Mouse (Mus musculus): ENCODE measurements around the gene Golga2. TPM values are rescaled to one million over a fixed set of nuclear protein-coding genes. Genes with fewer than 3 reads are reported as not detected.

Golga2 gene
- polyA plus RNA-seq, 1 experiment from 2014 or later: 21.3 TPM

- H3K36me3 ChIP-seq (ENCODE audit: control insufficient read depth, insufficient read depth, low read length): peaks cover 20% of the 10 kb centered on the region; the same call in 1 of the 2 replicates
- 0 out of 2 replicates have a peak, but pooled peaks cover 3% of the 10 kb centered on the region for H3K27me3 ChIP-seq (ENCODE audit: control insufficient read depth, insufficient read depth, low read length)
- peak overlapping the region; percentile 100 for H3K4me2 ChIP-seq (replicated peaks; ENCODE audit: low read depth, low read length)
- ATAC-seq (ENCODE audit: low FRiP score, low TSS enrichment): peak; percentile 22; the same call in 1 of the 2 replicates
- no peak overlapping the region for H3K27ac ChIP-seq (ENCODE audit: low read depth, low read length)
- WGBS: 6% methylated on average over 33 of the region's 42 CpGs
- H3K9me3 ChIP-seq (ENCODE audit: control insufficient read depth, low read length): no peaks in the 10 kb centered on the region
- peak overlapping the region; percentile 81 for H3K9ac ChIP-seq (ENCODE audit: low read depth, low read length)
- peaks cover 30% of the 10 kb centered on the region for H3K4me1 ChIP-seq (ENCODE audit: control insufficient read depth, insufficient read depth, low read length)
- peak overlapping the region; percentile 81 for H3K4me3 ChIP-seq (ENCODE audit: low read length)
Observed at GRCm38 (mm10) chr2:32311443-32312317, 24.5 kb downstream of the Golga2 start.

DNA sequence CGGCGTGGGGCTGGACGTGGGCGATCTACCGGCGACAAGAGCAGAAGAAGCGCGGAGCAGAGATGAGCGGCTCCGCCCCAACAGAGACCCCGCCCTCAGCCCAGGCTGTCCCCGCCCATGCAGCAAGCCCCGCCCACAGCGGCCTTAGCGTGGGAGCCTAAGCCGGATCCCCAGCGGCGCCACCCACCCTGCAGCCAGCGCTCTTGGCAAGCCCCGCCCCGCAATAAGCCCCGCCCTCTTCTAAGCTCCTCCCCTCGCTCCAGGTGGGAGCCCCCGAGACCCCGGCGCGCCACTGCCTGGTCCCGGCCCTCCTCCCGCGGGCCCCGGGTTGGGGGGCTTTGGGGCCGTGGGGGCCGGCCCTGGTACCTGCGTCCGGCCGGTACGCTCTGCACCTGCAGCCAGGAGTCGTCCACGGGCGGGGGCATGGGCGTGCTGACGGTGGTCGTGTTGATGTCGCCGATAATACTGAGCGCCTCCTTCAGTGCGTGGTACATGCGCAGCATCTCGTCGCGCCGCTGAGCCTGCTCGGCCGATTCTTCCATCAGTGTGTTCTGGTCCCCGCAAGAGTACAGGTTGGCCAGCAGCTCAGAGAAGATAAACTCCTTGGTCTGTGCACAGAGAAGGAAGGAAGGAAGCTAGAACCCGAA lies 25.3 kb downstream of the Golga2 start:
- ATAC-seq (ENCODE audit: low FRiP score, low TSS enrichment): peak; percentile 86
- H3K4me2 ChIP-seq (replicated peaks; ENCODE audit: low read depth, low read length): peak overlapping the region; percentile 100
- peak overlapping the region; percentile 81 for H3K4me3 ChIP-seq (ENCODE audit: low read length)
- peaks cover 12% of the 10 kb centered on the region; the same call in 1 of the 2 replicates for H3K36me3 ChIP-seq (ENCODE audit: control insufficient read depth, insufficient read depth, low read length)
- H3K9me3 ChIP-seq (ENCODE audit: control insufficient read depth, low read length): no peaks in the 10 kb centered on the region
- peaks cover 37% of the 10 kb centered on the region for H3K4me1 ChIP-seq (ENCODE audit: control insufficient read depth, insufficient read depth, low read length)
- 0 out of 2 replicates have a peak, but pooled peaks cover 3% of the 10 kb centered on the region for H3K27me3 ChIP-seq (ENCODE audit: control insufficient read depth, insufficient read depth, low read length)
- H3K9ac ChIP-seq (ENCODE audit: low read depth, low read length): peak overlapping the region; percentile 81
- H3K27ac ChIP-seq (ENCODE audit: low read depth, low read length): no peak overlapping the region
- WGBS: 2% methylated on average over 55 of the region's 56 CpGs

GRCm38 (mm10) chr2:32314831-32315230 lies 27.6 kb downstream of the Golga2 start:
- 97% methylated on average over 14 of the region's 14 CpGs for WGBS
- H3K4me3 ChIP-seq (ENCODE audit: low read length): no peak overlapping the region
- ATAC-seq (ENCODE audit: low FRiP score, low TSS enrichment): no peak
- peaks cover 3% of the 10 kb centered on the region; the same call in 1 of the 2 replicates for H3K27me3 ChIP-seq (ENCODE audit: control insufficient read depth, insufficient read depth, low read length)
- peaks cover 55% of the 10 kb centered on the region for H3K4me1 ChIP-seq (ENCODE audit: control insufficient read depth, insufficient read depth, low read length)
- no peak overlapping the region for H3K9ac ChIP-seq (ENCODE audit: low read depth, low read length)
- H3K36me3 ChIP-seq (ENCODE audit: control insufficient read depth, insufficient read depth, low read length): no peaks in the 10 kb centered on the region
- no peaks in the 10 kb centered on the region for H3K9me3 ChIP-seq (ENCODE audit: control insufficient read depth, low read length)
- no peak overlapping the region for H3K4me2 ChIP-seq (replicated peaks; ENCODE audit: low read depth, low read length)
- H3K27ac ChIP-seq (ENCODE audit: low read depth, low read length): 0 out of 2 replicates have a peak overlapping the region, but pooled peaks have one; percentile 64

GRCm38 (mm10) chr2:32315751-32316150 lies 28.6 kb downstream of the Golga2 start:
- Histone ChIP-seq H3K9me3 (ENCODE audit: control insufficient read depth, low read length) (no peaks in the 10 kb centered on the region), H3K9ac (ENCODE audit: low read depth, low read length) (no peak overlapping the region), H3K27me3 (ENCODE audit: control insufficient read depth, insufficient read depth, low read length) (peaks cover 3% of the 10 kb centered on the region; the same call in 1 of the 2 replicates), H3K4me1 (ENCODE audit: control insufficient read depth, insufficient read depth, low read length) (peaks cover 58% of the 10 kb centered on the region), H3K4me2 (replicated peaks; ENCODE audit: low read depth, low read length) (no peak overlapping the region), H3K36me3 (ENCODE audit: control insufficient read depth, insufficient read depth, low read length) (no peaks in the 10 kb centered on the region), H3K4me3 (ENCODE audit: low read length) (no peak overlapping the region), H3K27ac (ENCODE audit: low read depth, low read length) (peak overlapping the region; percentile 64; the same call in 1 of the 2 replicates)
- ATAC-seq (ENCODE audit: low FRiP score, low TSS enrichment): no peak
- 13% methylated on average over 8 of the region's 8 CpGs for WGBS

DNA sequence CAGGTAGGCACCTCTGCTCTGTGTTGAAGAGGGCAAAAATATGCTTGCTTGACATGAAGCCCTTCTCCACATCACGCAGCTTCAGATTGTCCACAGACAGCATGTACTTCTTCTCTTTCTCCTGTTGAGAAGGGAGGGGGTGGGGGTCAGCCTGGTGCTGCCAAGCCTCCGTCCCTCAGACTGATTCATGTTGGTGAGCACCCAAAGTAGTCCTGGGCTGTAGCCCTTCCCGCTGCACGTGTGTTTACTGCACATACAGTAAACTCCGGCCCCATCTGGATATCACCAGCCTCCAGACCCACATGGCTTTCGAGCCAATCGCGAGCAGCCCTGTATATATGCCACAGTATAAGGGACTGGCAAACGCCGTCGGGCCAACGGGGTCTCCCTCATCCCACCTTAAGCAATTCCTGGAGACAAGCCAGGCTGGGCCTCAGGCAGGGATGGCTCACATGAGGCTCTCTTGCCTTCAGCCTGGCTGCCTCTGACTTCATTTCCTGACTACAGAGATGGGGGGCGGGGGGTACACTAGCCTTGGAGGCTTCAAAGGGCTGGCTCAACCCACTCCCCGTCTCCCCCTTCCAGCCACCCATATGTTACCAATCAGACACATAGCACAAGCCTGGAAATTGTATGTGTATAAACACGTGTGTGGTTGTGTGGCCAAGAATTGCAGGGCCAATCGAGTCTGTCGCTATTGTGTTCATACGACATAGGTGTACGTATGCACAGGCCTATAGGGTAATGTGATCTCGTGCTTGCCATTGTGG lies 29.9 kb downstream of the Golga2 start:
- peak; percentile 0; the same call in 1 of the 2 replicates for ATAC-seq (ENCODE audit: low FRiP score, low TSS enrichment)
- 60% methylated on average over 20 of the region's 20 CpGs for WGBS

DNA sequence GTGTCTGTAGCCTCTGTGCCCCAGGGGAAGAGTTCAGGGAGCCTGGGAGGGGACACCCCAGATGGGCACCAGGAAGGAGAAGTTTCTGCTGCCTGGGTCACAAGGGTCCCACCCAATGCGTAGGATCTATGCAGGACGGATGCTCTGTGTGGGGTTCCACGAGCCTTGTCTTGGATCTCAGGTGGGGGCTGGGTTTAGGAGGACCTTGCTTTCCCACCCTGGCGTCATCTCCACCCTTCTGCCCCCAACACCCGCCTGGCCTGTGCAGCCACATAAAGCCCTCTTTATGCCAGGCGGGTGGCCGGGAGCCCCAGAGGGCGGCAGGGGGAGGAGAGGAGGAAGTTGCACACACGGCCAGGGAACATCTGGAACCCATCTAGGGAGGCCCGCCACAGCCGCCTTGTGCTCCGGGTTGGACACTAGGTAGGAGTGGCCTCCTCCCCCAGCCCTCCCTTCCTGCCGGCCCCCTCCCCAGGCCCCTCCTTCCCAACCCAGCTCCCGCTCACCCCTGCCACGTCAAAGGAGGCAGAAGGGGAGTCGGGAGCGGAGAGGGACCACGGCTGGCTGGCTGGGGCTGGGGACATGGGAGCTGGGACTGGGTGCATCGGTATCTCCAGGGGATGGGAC lies 30.7 kb downstream of the Golga2 start:
- WGBS: 3% methylated on average over 19 of the region's 19 CpGs

More for the DNA sequence above, 29.9 kb downstream of the Golga2 start:
- Histone ChIP-seq H3K36me3 (ENCODE audit: control insufficient read depth, insufficient read depth, low read length) (no peaks in the 10 kb centered on the region), H3K9ac (ENCODE audit: low read depth, low read length) (peak overlapping the region; percentile 20; the same call in 1 of the 2 replicates), H3K4me1 (ENCODE audit: control insufficient read depth, insufficient read depth, low read length) (peaks cover 45% of the 10 kb centered on the region), H3K4me2 (replicated peaks; ENCODE audit: low read depth, low read length) (no peak overlapping the region), H3K27ac (ENCODE audit: low read depth, low read length) (peak overlapping the region; percentile 96), H3K9me3 (ENCODE audit: control insufficient read depth, low read length) (no peaks in the 10 kb centered on the region), H3K27me3 (ENCODE audit: control insufficient read depth, insufficient read depth, low read length) (peaks cover 3% of the 10 kb centered on the region; the same call in 1 of the 2 replicates), H3K4me3 (ENCODE audit: low read length) (no peak overlapping the region)

DNA sequence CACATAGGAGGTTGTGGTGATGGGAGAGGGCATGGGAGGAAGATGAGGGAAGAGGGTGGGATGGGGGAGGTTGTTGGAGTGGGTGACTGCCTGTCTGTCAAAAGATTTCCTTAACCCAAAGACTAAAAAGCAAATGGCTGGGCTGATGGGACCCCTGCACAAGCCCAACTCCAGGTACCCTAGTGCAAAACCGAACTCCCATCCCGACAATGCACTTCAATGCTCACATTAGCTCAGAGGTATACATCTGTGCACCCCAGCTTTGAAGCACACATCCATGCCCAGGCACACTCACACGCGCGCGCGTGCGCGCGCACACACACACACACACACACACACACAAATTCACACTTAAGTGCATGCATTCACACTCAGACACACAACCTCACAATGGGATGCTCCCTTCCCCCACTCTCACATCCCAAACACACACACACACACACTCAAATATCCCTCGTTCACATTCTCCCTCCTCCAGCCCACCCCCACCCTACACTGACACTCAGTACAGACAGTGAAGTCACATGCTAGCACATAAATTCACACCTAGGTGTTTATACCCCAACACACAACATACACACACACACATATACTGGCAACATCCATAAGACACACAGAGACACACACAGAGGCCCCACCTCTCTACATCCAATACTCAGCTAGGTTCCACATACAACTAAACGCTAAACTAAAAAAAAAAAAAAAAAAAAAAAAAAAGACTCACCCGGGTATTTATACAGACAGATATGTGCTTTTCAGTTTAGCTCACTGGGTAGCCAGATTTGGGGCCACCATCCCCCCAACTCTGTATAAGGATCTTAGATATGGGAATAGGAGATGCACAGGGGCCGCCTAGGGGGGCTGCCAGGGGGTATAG lies 31.8 kb downstream of the Golga2 start:
- peaks cover 45% of the 10 kb centered on the region for H3K4me1 ChIP-seq (ENCODE audit: control insufficient read depth, insufficient read depth, low read length)

More for the DNA sequence above, 30.7 kb downstream of the Golga2 start:
- Histone ChIP-seq H3K36me3 (ENCODE audit: control insufficient read depth, insufficient read depth, low read length) (no peaks in the 10 kb centered on the region), H3K4me3 (ENCODE audit: low read length) (peak overlapping the region; percentile 55), H3K27ac (ENCODE audit: low read depth, low read length) (peak overlapping the region; percentile 96), H3K4me2 (replicated peaks; ENCODE audit: low read depth, low read length) (peak overlapping the region; percentile 69), H3K9me3 (ENCODE audit: control insufficient read depth, low read length) (no peaks in the 10 kb centered on the region), H3K9ac (ENCODE audit: low read depth, low read length) (peak overlapping the region; percentile 74), H3K4me1 (ENCODE audit: control insufficient read depth, insufficient read depth, low read length) (peaks cover 45% of the 10 kb centered on the region), H3K27me3 (ENCODE audit: control insufficient read depth, insufficient read depth, low read length) (peaks cover 3% of the 10 kb centered on the region; the same call in 1 of the 2 replicates)
- peak; percentile 92 for ATAC-seq (ENCODE audit: low FRiP score, low TSS enrichment)

More for the DNA sequence above, 31.8 kb downstream of the Golga2 start:
- Histone ChIP-seq H3K27ac (ENCODE audit: low read depth, low read length) (peak overlapping the region; percentile 96), H3K9me3 (ENCODE audit: control insufficient read depth, low read length) (no peaks in the 10 kb centered on the region), H3K36me3 (ENCODE audit: control insufficient read depth, insufficient read depth, low read length) (no peaks in the 10 kb centered on the region), H3K9ac (ENCODE audit: low read depth, low read length) (peak overlapping the region; percentile 74), H3K4me2 (replicated peaks; ENCODE audit: low read depth, low read length) (peak overlapping the region; percentile 69), H3K27me3 (ENCODE audit: control insufficient read depth, insufficient read depth, low read length) (no peaks in the 10 kb centered on the region; the same call in 1 of the 2 replicates), H3K4me3 (ENCODE audit: low read length) (peak overlapping the region; percentile 55)
- ATAC-seq (ENCODE audit: low FRiP score, low TSS enrichment): no peak
- 64% methylated on average over 14 of the region's 14 CpGs for WGBS
